Mouse (Mus musculus) spleen, adult 10 weeks (tissue): ENCODE data around the gene Herc1. TPM values are rescaled to one million over a fixed set of nuclear protein-coding genes. Genes with fewer than 3 reads are reported as not detected.

Source experiments
- polyA plus RNA-seq: library from polyadenylated mRNA; stranded (reverse); fragments of 350-450 nt; fragmentation: Illumina TruSeq; extraction: RNeasy Lipid Tissue Mini Kit (QIAGEN cat#74804); gene quantifications from one replicate; pipeline ENCODE4 v1.2.3, GENCODE M21; 2015; ENCODE audit warnings: low replicate concordance; ENCODE audit not compliant: insufficient read depth

Gene Herc1
- 70.2 TPM for polyA plus RNA-seq

GRCm38 (mm10) chr9:66349860-66350787, at the start of gene Herc1:
Gene Herc1, plus strand, starts transcription at chr9:66350450.

GRCm38 (mm10) chr9:66514256-66514770, 164.1 kb downstream of the Herc1 start, which contains the start of gene Fbxl22:
Gene Fbxl22, minus strand, starts transcription at chr9:66514593.

Other genes with a start within 250 kb of the Herc1 start
- gene Snx1, start 223.9 kb upstream of the Herc1 start, polyA plus RNA-seq, result 123 TPM
- 101 TPM for gene Ciao2a, start 223.8 kb upstream of the Herc1 start, polyA plus RNA-seq
- 14.5 TPM for gene Dapk2, start 192.2 kb upstream of the Herc1 start, polyA plus RNA-seq
- gene Fbxl22, start 164.1 kb downstream of the Herc1 start, polyA plus RNA-seq, result 0.99 TPM
- gene Usp3, start 242.7 kb downstream of the Herc1 start, polyA plus RNA-seq, result 106 TPM